ENCODE assay signal across 11 mouse cellular contexts in the genomic region with DNA sequence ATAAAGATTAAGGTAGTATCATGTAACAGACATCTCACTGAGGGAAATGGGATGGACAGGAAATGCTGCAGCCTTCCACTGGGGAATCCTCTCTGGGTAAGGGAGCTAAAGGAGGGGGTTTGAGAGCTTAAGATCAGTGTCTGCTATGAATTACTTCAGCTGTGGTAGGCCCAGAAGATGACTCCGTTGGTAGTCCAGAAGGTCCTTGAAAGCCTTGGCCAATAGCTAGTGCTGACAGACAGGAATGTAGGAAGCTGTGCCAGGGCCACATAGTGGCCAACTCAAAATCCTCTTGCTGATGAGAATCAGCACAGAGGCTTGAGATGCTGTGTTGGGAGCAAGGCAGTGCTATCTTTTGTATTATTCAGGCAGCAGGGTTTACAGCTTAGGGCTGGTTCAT. TPM values are rescaled to one million over a fixed set of nuclear protein-coding genes. Genes with fewer than 3 reads are reported as not detected.
DNase-seq lines count a peak whose midpoint lies in the region; ATAC-seq and TF ChIP-seq lines count a peak whose summit lies in the region.
"Had no signal": no experiment of that assay in that cellular context is flagged by ENCODE, and none has a peak within 500 bp of the region (broad histone marks: within the 10 kb centered on the region; RNA-seq: fewer than 3 reads in every experiment).

No protein-coding gene starts in this region.

- ATAC-seq in lung, embryonic 15.5 days (ENCODE audit: borderline replicate concordance, extremely low read depth, low FRiP score, low TSS enrichment) = peak; percentile 90
- ATAC-seq: intestine, embryonic 15.5 days had no signal

- H3K4me2 ChIP-seq in lung, embryonic 15.5 days = no peak overlapping the region
- H3K4me2 ChIP-seq: intestine, embryonic 15.5 days; limb, embryonic 13.5 days had no signal

- no peak for TF ChIP-seq POLR2A in heart, adult 2 months (IDR thresholded peaks at IDR 0.05; ENCODE audit: insufficient read depth, low read depth, low read length)

- no peaks in the 10 kb centered on the region; the same call in 1 of the 2 replicates for H3K36me3 ChIP-seq in heart, adult 2 months (ENCODE audit: control insufficient read depth, insufficient read depth, low read length)
- no peaks in the 10 kb centered on the region for H3K36me3 ChIP-seq in heart, embryonic 10.5 days
- H3K36me3 ChIP-seq in lung, embryonic 15.5 days = 0 out of 2 replicates have a peak, but pooled peaks cover 4% of the 10 kb centered on the region
- H3K36me3 ChIP-seq: intestine, embryonic 15.5 days; limb, embryonic 13.5 days had no signal

- H3K79me2 ChIP-seq in heart, adult 2 months (replicated peaks; ENCODE audit: control insufficient read depth, insufficient read depth, low read length) = no peaks in the 10 kb centered on the region

- H3K9ac ChIP-seq in heart, adult 2 months (ENCODE audit: low read depth, low read length) = no peak overlapping the region
- H3K9ac ChIP-seq in lung, embryonic 15.5 days = no peak overlapping the region
- H3K9ac ChIP-seq: intestine, embryonic 15.5 days; limb, embryonic 13.5 days had no signal

- 13% methylated on average over 1 of the region's 1 CpGs for WGBS in heart, adult 2 months
- WGBS in heart, embryonic 10.5 days = 8% methylated on average over 1 of the region's 1 CpGs
- 23% methylated on average over 1 of the region's 1 CpGs for WGBS in lung, embryonic 15.5 days

- no peak for TF ChIP-seq CTCF in heart, adult 2 months (IDR thresholded peaks at IDR 0.05)

- no peaks in the 10 kb centered on the region for H3K27me3 ChIP-seq in heart, adult 2 months (ENCODE audit: control insufficient read depth, insufficient read depth, low read length)
- H3K27me3 ChIP-seq in heart, embryonic 10.5 days (ENCODE audit: insufficient read depth, poor library complexity, severe bottlenecking) = no peaks in the 10 kb centered on the region
- H3K27me3 ChIP-seq in lung, embryonic 15.5 days = no peaks in the 10 kb centered on the region
- H3K27me3 ChIP-seq: intestine, embryonic 15.5 days; limb, embryonic 13.5 days had no signal

- H3K4me1 ChIP-seq in heart, adult 2 months (ENCODE audit: control insufficient read depth, insufficient read depth, low read length) = peaks cover 2% of the 10 kb centered on the region; the same call in 1 of the 2 replicates
- H3K4me1 ChIP-seq in heart, embryonic 10.5 days = peaks cover 7% of the 10 kb centered on the region
- H3K4me1 ChIP-seq in lung, embryonic 15.5 days = peaks cover 7% of the 10 kb centered on the region; the same call in 1 of the 2 replicates
- H3K4me1 ChIP-seq: forebrain, embryonic 10.5 days; intestine, embryonic 15.5 days; limb, embryonic 13.5 days had no signal

- no peak for TF ChIP-seq EP300 in heart, adult 2 months (IDR thresholded peaks at IDR 0.05; ENCODE audit: insufficient read depth, low read depth, low read length)

- no peak overlapping the region for H3K27ac ChIP-seq in heart, adult 2 months
- no peak overlapping the region for H3K27ac ChIP-seq in heart, embryonic 10.5 days
- H3K27ac ChIP-seq in lung, embryonic 15.5 days = peak overlapping the region; percentile 41
- H3K27ac ChIP-seq: forebrain, embryonic 10.5 days; intestine, embryonic 15.5 days; limb, embryonic 13.5 days had no signal

- intact Hi-C loops in heart, adult 2 months (cut with DNase I) = no loop called here

- peak; percentile 53 to 56 for DNase-seq in heart, adult 2 months
- DNase-seq in heart, embryonic 10.5 days (ENCODE audit: low spot score) = no peak
- peak; percentile 13 for DNase-seq in adrenal gland, postnatal 10 days
- peak; percentile 60 to 63 for DNase-seq in cerebellum, postnatal 36 days
- DNase-seq in frontal cortex, postnatal 36 days (ENCODE audit: low spot score in 2 of 2) = no peak
- no peak for DNase-seq in frontal cortex, postnatal 10 days (ENCODE audit: low spot score in 2 of 2)
- no peak for DNase-seq in right cerebral cortex, postnatal 36 days (ENCODE audit: low spot score in 2 of 2)

- H3K4me3 ChIP-seq in heart, adult 2 months = no peak overlapping the region
- H3K4me3 ChIP-seq in heart, embryonic 10.5 days = no peak overlapping the region
- no peak overlapping the region for H3K4me3 ChIP-seq in lung, embryonic 15.5 days
- H3K4me3 ChIP-seq: forebrain, embryonic 10.5 days; intestine, embryonic 15.5 days; limb, embryonic 13.5 days had no signal

- no peaks in the 10 kb centered on the region for H3K9me3 ChIP-seq in heart, embryonic 10.5 days
- H3K9me3 ChIP-seq in lung, embryonic 15.5 days = no peaks in the 10 kb centered on the region
- H3K9me3 ChIP-seq: forebrain, embryonic 10.5 days; intestine, embryonic 15.5 days; limb, embryonic 13.5 days had no signal

RNA-seq across cellular contexts. Expression of a gene that starts 59.4 kb away (rescaled TPM):
- total RNA-seq in heart, adult 2 months (2021) = 10 to 100 TPM; 37.1 to 46.0 TPM
- polyA plus RNA-seq in heart, adult 2 months (2012; rRNA removed) = 9.6 and 18.5 TPM in 2 replicates
- polyA plus RNA-seq in heart, embryonic 10.5 days (2016; fragmentation: Nextera tagmentation; extraction: Ambion mirVana) = 24.7 and 27.0 TPM in 2 replicates
- total RNA-seq in adrenal gland, postnatal 10 days (2021) = 10 to 100 TPM; 25.0 to 29.5 TPM
- polyA plus RNA-seq in lung, embryonic 15.5 days (2015; fragmentation: Nextera tagmentation; extraction: Ambion mirVana) = 24.3 and 25.0 TPM in 2 replicates

Comparison
In these comparisons a context has a peak if more than half of its experiments do, and no peak if none do; other contexts are left out.
1. DNase-seq: peak in heart, adult 2 months (2 of 2), adrenal gland, postnatal 10 days (single experiment) and cerebellum, postnatal 36 days (2 of 2); none in heart, embryonic 10.5 days (single experiment), frontal cortex, postnatal 36 days (0 of 2), frontal cortex, postnatal 10 days (0 of 2) and right cerebral cortex, postnatal 36 days (0 of 2).